Mouse (Mus musculus): ENCODE results near the gene Dcaf6. TPM values are rescaled to one million over a fixed set of nuclear protein-coding genes. Genes with fewer than 3 reads are reported as not detected.
A peak's percentile ranks its signal among the peaks of the same experiment; 100 is the strongest.

Gene Dcaf6
- polyA plus RNA-seq, 1 experiment from 2014 or later = 15.6 TPM

DNA sequence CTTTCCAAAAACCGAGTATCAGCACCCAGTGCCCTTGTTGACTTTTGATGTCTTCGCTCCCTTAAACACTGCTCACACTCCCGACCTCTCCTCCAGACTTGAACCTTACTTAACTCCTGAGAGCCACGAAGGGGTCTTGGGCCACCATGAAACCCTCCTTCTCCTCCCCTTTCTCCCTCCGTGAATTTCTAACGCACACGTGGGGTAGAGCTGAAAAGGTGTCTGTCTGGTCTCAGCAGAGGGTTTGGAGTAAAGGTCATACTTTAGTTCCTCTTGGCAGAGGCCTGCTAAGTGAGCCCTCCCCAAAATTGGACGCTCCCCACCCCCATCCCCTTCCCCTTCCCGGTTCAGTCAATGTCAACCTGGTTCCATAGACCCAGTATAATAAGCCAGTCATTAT lies 1.4 kb upstream of the Dcaf6 start:
- WGBS = 2% methylated on average over 9 of the region's 9 CpGs
- no peaks in the 10 kb centered on the region for H3K36me3 ChIP-seq
- H3K27ac ChIP-seq = peak overlapping the region; percentile 86
- H3K4me2 ChIP-seq = peak overlapping the region; percentile 79
- 0 out of 2 replicates have a peak, but pooled peaks cover 8% of the 10 kb centered on the region for H3K4me1 ChIP-seq
- no peak for ATAC-seq (replicated peaks; ENCODE audit: low FRiP score)
- H3K9ac ChIP-seq = peak overlapping the region; percentile 57
- H3K27me3 ChIP-seq = no peaks in the 10 kb centered on the region
- peak overlapping the region; percentile 87 for H3K4me3 ChIP-seq (replicated peaks)
- no peaks in the 10 kb centered on the region for H3K9me3 ChIP-seq (replicated peaks)

DNA sequence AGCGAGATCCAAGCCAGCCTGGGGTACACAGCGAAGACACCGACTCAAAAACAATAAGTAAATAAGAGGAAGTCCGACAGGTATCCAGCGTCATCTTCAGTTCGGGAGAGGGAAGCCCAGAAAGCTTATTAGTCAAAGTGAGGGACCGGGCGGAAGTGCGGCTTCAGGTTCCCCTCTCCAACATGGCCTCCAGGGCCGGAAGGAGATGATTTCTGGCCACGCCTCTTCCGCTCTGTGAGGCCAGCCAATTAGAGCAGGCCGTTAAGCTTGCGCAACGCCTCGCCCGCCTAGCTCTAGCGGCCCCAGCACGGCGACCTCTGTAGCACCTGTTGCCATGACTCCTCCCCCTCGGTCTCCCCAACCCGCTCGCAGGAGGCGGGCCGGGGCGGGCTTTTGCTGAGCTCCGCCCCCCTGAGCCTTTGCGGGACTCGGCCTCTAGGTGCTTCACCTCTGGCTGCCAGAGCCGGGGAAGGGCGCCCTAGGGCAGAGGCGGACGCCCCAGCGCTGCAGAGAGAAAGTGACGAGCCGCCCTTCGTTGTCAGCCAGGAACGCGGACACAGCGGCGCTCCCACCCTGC lies 614 bp upstream of the Dcaf6 start:
- H3K36me3 ChIP-seq = no peaks in the 10 kb centered on the region
- WGBS = under 1% methylated on average over 41 of the region's 41 CpGs
- H3K9me3 ChIP-seq (replicated peaks) = no peaks in the 10 kb centered on the region
- ATAC-seq (replicated peaks; ENCODE audit: low FRiP score) = peak; percentile 97
- peak overlapping the region; percentile 87 for H3K4me3 ChIP-seq (replicated peaks)
- H3K4me2 ChIP-seq = peak overlapping the region; percentile 79
- H3K27ac ChIP-seq = peak overlapping the region; percentile 98
- peak overlapping the region; percentile 79 for H3K9ac ChIP-seq
- H3K4me1 ChIP-seq = 0 out of 2 replicates have a peak, but pooled peaks cover 8% of the 10 kb centered on the region
- H3K27me3 ChIP-seq = no peaks in the 10 kb centered on the region

DNA sequence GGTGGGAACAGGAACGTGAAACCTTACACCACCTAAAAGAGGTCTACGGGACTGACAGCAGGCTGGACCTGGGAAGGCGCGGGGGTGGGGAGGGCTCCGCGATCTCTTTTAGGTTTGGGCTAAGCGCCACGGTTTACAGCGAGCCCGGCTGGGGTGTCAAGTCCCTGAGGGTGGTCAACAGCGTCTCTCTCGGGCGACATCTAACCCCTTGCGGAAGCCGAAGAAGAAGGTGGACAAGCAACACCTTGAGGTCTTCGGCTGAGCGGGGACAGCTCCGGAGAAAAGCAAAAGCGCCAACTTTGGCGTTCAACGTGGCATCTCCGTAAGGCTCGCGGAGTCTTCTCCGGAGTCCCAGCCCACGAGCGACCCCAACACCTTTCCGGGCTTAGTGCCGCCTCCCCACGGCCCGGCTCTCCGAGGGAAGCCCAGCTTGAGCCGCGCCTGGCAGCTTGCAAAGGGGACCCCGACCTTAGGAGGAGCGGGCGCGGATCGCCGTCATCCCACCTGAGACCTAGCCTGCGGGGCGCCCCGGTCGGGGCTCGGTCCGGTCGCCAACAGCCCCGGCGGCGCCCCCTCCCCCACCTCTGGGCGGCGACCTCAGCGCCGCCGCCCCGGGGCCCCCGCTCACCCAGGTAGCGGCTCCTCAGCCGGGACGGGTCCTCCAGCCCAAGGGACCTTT lies 633 bp downstream of the Dcaf6 start:
- Histone ChIP-seq H3K4me2 (peak overlapping the region; percentile 79), H3K27ac (peak overlapping the region; percentile 98), H3K9me3 (replicated peaks) (no peaks in the 10 kb centered on the region), H3K4me1 (0 out of 2 replicates have a peak, but pooled peaks cover 8% of the 10 kb centered on the region), H3K27me3 (no peaks in the 10 kb centered on the region), H3K4me3 (replicated peaks) (peak overlapping the region; percentile 87), H3K36me3 (no peaks in the 10 kb centered on the region), H3K9ac (peak overlapping the region; percentile 79)
- under 1% methylated on average over 60 of the region's 60 CpGs for WGBS
- no peak for ATAC-seq (replicated peaks; ENCODE audit: low FRiP score)

DNA sequence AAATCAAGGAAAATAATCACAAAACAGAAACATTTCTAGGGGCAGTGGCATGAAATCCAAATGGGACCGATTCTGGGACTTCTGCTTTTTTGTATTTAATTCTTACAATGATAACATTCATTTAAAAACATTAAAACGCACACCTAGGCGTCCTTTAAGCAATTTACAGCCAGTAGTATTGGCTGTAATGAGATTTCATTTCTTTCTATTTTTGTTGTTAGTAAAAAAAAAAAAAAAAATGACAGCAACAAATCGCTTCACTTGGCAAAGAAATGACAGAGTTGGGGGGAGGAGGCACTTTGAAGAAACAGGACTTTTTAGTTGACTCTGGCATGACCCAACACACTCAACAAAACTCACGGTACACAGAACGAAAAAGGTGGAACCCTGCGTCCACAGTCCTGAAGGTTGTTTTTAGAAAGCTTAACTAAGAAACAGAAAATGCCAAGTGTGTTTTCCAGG lies 1.2 kb downstream of the Dcaf6 start:
- WGBS = 16% methylated on average over 7 of the region's 7 CpGs
- Histone ChIP-seq H3K4me3 (replicated peaks) (peak overlapping the region; percentile 87), H3K27me3 (no peaks in the 10 kb centered on the region), H3K36me3 (no peaks in the 10 kb centered on the region), H3K9me3 (replicated peaks) (no peaks in the 10 kb centered on the region), H3K27ac (peak overlapping the region; percentile 98), H3K4me1 (0 out of 2 replicates have a peak, but pooled peaks cover 8% of the 10 kb centered on the region), H3K9ac (peak overlapping the region; percentile 79), H3K4me2 (peak overlapping the region; percentile 79)
- no peak for ATAC-seq (replicated peaks; ENCODE audit: low FRiP score)

DNA sequence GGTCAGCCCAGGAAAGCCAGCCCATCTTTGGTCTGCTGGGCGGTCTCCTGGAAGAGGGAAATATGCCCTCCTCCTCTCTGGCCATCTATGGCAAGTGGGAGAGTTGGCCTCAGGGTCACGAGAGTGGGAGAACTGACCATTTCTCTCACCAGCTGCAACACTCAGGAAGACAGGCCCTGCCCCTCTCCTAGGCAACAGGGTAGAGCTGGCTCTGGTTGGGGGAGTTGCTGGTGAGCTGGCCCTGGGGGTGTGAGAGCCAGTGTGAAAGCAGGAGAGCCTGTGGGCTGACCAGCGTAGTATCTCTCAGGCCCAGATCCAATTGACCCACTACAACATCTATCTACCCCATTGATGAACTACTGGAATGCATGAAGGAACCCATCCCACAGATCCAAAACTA lies 18.6 kb downstream of the Dcaf6 start:
- H3K4me2 ChIP-seq = no peak overlapping the region
- H3K27me3 ChIP-seq = no peaks in the 10 kb centered on the region
- H3K4me1 ChIP-seq = peaks cover 9% of the 10 kb centered on the region
- H3K36me3 ChIP-seq = no peaks in the 10 kb centered on the region
- H3K9ac ChIP-seq = no peak overlapping the region
- no peak overlapping the region for H3K4me3 ChIP-seq (replicated peaks)
- no peaks in the 10 kb centered on the region for H3K9me3 ChIP-seq (replicated peaks)
- WGBS = 62% methylated on average over 3 of the region's 3 CpGs
- no peak overlapping the region for H3K27ac ChIP-seq
- no peak for ATAC-seq (replicated peaks; ENCODE audit: low FRiP score)

DNA sequence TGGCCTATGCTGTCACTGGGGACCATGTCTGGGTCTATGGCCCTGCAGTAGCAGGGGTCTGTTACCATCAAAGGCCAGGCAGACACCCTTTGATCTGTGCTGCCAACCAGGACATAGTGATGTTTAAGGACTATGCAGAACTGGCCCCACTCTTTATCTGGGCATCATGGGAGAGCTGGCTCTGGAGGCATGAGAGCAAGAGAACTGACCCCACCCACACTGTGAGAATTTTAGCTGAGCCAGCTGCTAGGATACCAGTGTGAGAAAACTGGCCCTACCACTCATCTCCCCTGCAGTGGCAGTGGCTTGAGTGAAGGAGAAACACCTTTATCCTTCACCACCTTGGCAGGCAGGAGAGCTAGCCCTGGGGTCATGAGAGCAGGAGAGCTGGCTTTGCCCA lies 19.1 kb downstream of the Dcaf6 start:
- no peak overlapping the region for H3K27ac ChIP-seq
- H3K4me1 ChIP-seq = peaks cover 9% of the 10 kb centered on the region
- 0 out of 2 replicates have a peak, but pooled peaks have one; percentile 12 for ATAC-seq (replicated peaks; ENCODE audit: low FRiP score)
- H3K27me3 ChIP-seq = no peaks in the 10 kb centered on the region
- no peaks in the 10 kb centered on the region for H3K9me3 ChIP-seq (replicated peaks)
- H3K4me3 ChIP-seq (replicated peaks) = no peak overlapping the region
- H3K9ac ChIP-seq = no peak overlapping the region
- H3K36me3 ChIP-seq = no peaks in the 10 kb centered on the region
- H3K4me2 ChIP-seq = no peak overlapping the region

DNA sequence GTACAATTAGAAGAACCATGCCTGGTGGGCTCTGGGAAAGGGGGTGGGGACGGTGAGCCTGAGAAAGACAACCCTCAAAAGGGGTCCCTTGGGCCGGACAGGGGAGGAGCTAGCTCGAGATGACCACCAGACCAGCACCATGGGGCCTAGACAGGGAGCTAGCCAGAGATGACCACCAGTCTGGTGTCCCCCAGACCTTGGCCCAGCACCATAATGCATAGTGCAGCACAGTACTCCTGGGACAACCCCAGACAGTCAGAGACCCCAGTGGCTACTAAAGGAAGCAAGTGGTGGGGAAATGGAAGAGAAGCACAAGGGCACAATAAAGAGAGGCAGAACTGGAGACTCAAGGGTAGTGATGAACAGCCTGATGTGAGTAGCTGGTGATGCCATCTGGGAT lies 19.5 kb downstream of the Dcaf6 start:
- ATAC-seq (replicated peaks; ENCODE audit: low FRiP score) = 0 out of 2 replicates have a peak, but pooled peaks have one; percentile 29
- Histone ChIP-seq H3K4me1 (peaks cover 9% of the 10 kb centered on the region), H3K27ac (no peak overlapping the region), H3K4me3 (replicated peaks) (no peak overlapping the region), H3K9me3 (replicated peaks) (no peaks in the 10 kb centered on the region), H3K4me2 (no peak overlapping the region), H3K27me3 (no peaks in the 10 kb centered on the region), H3K9ac (no peak overlapping the region), H3K36me3 (no peaks in the 10 kb centered on the region)
- 77% methylated on average over 3 of the region's 3 CpGs for WGBS

DNA sequence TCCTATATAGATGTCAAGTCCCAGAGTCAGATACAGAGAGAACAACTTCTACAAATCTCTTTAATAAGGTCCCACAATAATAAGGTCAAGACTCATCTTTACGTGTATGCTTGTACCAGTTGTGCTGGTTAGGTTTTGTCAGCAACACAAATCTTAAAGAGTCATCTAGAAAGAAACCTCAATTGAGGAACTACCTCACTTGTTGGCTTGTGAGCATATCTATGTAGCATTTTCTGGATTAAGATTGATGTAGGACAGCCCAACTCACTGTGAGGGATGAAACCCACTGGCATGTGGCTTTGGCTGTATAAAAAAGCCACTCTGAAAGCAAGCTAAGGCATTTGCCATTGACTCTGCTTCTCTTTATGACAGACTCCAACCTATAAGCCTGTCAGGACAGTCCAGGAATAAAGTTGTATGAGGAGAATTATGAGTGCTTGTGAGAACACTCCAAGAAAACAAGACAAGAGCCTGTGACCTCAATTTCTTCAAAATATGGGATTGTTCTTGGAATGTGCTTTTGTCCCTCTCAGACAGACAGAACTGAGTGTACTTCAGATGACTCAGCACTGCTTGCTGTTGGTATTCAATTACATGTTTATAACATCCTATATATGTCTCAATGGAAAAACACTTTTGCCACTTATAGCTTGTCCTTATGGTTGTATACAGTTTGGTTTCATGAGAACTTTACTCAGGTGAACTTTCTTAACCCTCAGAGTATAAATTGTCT lies 21.8 kb downstream of the Dcaf6 start:
- Histone ChIP-seq H3K27me3 (no peaks in the 10 kb centered on the region), H3K4me2 (no peak overlapping the region), H3K36me3 (no peaks in the 10 kb centered on the region), H3K4me3 (replicated peaks) (no peak overlapping the region), H3K9me3 (replicated peaks) (no peaks in the 10 kb centered on the region; the same call in 1 of the 2 replicates), H3K9ac (no peak overlapping the region), H3K4me1 (peaks cover 9% of the 10 kb centered on the region), H3K27ac (no peak overlapping the region)
- no peak for ATAC-seq (replicated peaks; ENCODE audit: low FRiP score)
- 85% methylated on average over 1 of the region's 1 CpGs for WGBS

DNA sequence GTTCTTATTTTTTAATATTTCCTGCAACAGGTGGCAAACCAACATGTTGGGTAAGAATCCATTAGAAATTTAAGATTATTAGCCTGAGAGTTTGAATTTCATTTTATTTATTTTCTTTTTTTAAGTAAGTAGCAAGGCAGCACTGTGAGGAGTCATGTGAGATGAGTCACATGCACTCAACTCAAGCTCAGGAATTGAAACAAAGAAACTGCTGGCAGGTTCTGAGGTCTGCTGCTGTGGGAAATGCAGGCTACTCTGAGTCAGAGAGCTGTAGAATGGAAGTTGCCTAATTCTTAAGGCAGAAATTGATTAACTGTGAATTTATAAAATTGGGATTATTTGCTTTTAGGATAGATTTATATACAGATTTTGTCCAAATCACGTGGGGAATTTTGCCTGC lies 27.4 kb downstream of the Dcaf6 start:
- 84% methylated on average over 1 of the region's 1 CpGs for WGBS
- H3K9ac ChIP-seq = no peak overlapping the region
- H3K27ac ChIP-seq = no peak overlapping the region
- no peaks in the 10 kb centered on the region; the same call in 1 of the 2 replicates for H3K9me3 ChIP-seq (replicated peaks)
- no peak overlapping the region for H3K4me2 ChIP-seq
- H3K4me1 ChIP-seq = no peaks in the 10 kb centered on the region
- no peaks in the 10 kb centered on the region for H3K36me3 ChIP-seq
- no peak for ATAC-seq (replicated peaks; ENCODE audit: low FRiP score)
- H3K4me3 ChIP-seq (replicated peaks) = no peak overlapping the region
- no peaks in the 10 kb centered on the region for H3K27me3 ChIP-seq

DNA sequence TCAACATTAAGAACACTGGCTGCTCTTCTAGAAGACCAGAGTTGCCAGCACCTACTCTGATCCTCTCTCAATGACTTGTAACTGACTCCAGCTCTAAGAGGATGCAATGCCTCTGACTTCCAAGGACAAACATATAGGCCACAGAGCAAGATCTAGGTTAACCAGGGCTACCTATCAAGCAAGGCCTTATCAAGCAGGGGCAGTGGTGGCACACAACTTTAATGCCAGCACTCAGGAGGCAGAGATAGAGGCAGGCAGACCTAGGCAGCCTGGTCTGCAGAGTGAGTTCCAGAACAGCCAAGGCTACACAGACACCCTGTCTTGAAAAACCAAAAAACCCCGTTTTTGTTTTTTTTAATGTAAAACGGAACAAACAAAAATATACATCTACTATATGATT lies 34.0 kb downstream of the Dcaf6 start:
- Histone ChIP-seq H3K4me2 (no peak overlapping the region), H3K9ac (no peak overlapping the region), H3K9me3 (replicated peaks) (no peaks in the 10 kb centered on the region), H3K36me3 (no peaks in the 10 kb centered on the region; the same call in 1 of the 2 replicates), H3K27me3 (no peaks in the 10 kb centered on the region), H3K27ac (no peak overlapping the region), H3K4me3 (replicated peaks) (no peak overlapping the region), H3K4me1 (no peaks in the 10 kb centered on the region)
- 90% methylated on average over 2 of the region's 2 CpGs for WGBS
- no peak for ATAC-seq (replicated peaks; ENCODE audit: low FRiP score)

DNA sequence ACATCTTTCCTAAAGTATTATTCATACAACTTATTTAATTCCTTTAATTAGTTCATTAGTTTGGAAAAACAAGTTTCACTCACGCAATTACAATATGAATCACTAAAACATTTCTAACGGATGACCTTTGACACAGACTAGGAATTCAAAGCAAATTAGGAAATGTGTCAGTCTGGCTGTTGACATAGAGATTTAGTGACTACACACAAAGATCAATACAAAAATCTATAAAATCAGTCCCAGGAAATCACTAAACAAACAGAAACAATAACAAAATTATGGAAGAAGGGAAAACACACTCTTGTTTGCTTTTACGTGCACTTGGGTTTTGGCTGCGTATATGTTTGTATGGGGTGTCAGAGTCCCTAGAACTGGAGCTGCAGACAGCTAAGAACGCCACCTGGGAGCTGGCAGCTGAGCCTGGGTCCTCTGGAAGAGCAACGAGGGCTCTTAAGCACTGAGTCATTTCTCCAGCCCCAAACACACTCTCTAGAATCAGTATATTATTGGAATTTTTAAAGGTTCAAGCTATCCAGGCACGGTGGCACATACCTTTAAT lies 38.8 kb downstream of the Dcaf6 start:
- H3K27ac ChIP-seq = no peak overlapping the region
- no peaks in the 10 kb centered on the region; the same call in 1 of the 2 replicates for H3K36me3 ChIP-seq
- no peak overlapping the region for H3K4me2 ChIP-seq
- H3K4me3 ChIP-seq (replicated peaks) = no peak overlapping the region
- ATAC-seq (replicated peaks; ENCODE audit: low FRiP score) = no peak
- H3K9ac ChIP-seq = no peak overlapping the region
- no peaks in the 10 kb centered on the region for H3K9me3 ChIP-seq (replicated peaks)
- H3K4me1 ChIP-seq = no peaks in the 10 kb centered on the region
- 70% methylated on average over 7 of the region's 7 CpGs for WGBS
- H3K27me3 ChIP-seq = no peaks in the 10 kb centered on the region

DNA sequence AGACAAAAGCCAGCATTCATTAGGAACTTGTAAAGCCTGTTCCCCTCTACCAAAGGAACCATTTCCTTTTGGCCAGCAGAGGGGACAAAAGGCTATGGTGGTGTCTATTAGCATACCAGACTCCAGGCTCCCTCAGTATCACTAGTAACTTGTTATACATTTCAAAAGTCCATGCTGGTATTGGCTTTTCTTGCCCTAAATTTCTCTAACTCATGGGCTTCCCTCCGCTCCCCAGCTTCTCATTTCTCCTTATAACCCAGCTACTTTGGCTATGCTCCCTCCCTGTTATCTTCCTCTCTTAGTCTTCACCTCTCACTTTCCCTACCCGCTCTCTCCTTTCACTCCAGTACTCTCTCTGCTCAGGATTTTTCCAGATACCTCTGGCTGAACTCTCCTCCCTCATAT lies 63.9 kb downstream of the Dcaf6 start:
- Histone ChIP-seq H3K9ac (no peak overlapping the region), H3K4me1 (no peaks in the 10 kb centered on the region), H3K36me3 (no peaks in the 10 kb centered on the region), H3K27me3 (no peaks in the 10 kb centered on the region), H3K4me3 (replicated peaks) (no peak overlapping the region), H3K4me2 (no peak overlapping the region), H3K9me3 (replicated peaks) (no peaks in the 10 kb centered on the region), H3K27ac (peak overlapping the region; percentile 18; the same call in 1 of the 2 replicates)
- 96% methylated on average over 2 of the region's 2 CpGs for WGBS
- ATAC-seq (replicated peaks; ENCODE audit: low FRiP score) = no peak

All from kidney, embryonic 15.5 days (tissue).